15 mouse cellular contexts compared by ENCODE assay signal in the genomic region with DNA sequence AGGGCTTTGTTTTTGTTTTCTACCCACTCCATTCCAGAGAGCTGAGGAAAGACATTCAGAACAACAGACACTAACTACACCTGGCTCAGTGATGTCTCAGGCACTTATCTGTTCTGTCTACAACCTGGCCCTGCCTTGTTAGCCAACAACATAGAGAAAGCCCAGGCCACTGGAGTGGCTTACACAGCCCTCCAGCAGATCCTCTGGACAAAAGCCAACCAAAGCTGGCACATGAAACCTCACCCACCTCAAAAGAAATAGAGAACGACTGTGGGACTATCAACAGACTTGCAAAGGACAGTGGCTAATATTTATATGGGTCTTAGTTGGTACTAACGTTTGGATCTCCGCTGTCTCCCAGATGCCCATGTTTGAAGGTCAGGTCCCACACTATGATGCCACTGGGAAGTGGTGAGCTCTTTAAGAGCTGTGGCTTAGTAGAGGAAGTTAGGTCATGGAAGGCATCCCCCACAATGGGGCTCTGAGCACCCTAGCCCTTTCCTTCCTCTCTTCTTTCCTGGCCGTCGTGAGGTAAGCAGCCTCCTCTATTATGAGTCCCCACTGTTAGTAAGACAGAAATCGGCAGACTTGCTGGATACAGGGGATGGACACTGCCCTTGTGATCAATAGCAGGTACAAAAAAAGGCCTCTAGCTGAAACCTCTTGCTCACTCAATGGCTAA. TPM values are rescaled to one million over a fixed set of nuclear protein-coding genes. Genes with fewer than 3 reads are reported as not detected.
DNase-seq lines count a peak whose midpoint lies in the region; ATAC-seq lines count a peak whose summit lies in the region.
"Had no signal": no experiment of that assay in that cellular context is flagged by ENCODE, and none has a peak within 500 bp of the region (broad histone marks: within the 10 kb centered on the region; RNA-seq: fewer than 3 reads in every experiment).

No protein-coding gene starts in this region.

- intact Hi-C loops in left cerebral cortex, postnatal 4 days (cut with DNase I), result no loop called here
- intact Hi-C loops in left cerebral cortex, postnatal 25 days (cut with DNase I), result no loop called here

- peak; percentile 22 for DNase-seq in adrenal gland, postnatal 14 days
- DNase-seq in adrenal gland, adult 8-10 months, result no peak
- peak; percentile 35 for DNase-seq in left cerebral cortex, postnatal 4 days
- no peak for DNase-seq in left cerebral cortex, postnatal 25 days (ENCODE audit: low spot score in 2 of 2)
- DNase-seq in MEL-GATA-1-ER (ENCODE audit: extremely low read depth, low read depth), result peak; percentile 84
- DNase-seq in urinary bladder, postnatal 10 days (ENCODE audit: low spot score), result no peak
- DNase-seq: kidney, postnatal 10 days had no signal

- peaks cover 100% of the 10 kb centered on the region for H3K4me1 ChIP-seq in megakaryocyte, embryonic 14.5 days

- ATAC-seq in erythroblast, adult 5-6 weeks (replicated peaks; ENCODE audit: low FRiP score, poor library complexity, severe bottlenecking), result no peak
- ATAC-seq: activated CD4-positive, CD25-positive, alpha-beta regulatory T cell, adult 4 months; forebrain, embryonic 15.5 days had no signal

- peaks cover 32% of the 10 kb centered on the region for H3K36me3 ChIP-seq in megakaryocyte, embryonic 14.5 days (replicated peaks; ENCODE audit: low read length)
- H3K36me3 ChIP-seq: embryonic facial prominence, embryonic 15.5 days; forebrain, embryonic 15.5 days; limb, embryonic 10.5 days; liver, embryonic 15.5 days had no signal

- peak overlapping the region; percentile 82 for H3K4me3 ChIP-seq in megakaryocyte, embryonic 14.5 days (replicated peaks)
- H3K4me3 ChIP-seq: embryonic facial prominence, embryonic 15.5 days; forebrain, embryonic 15.5 days; limb, embryonic 10.5 days; liver, embryonic 15.5 days; myocyte had no signal

- H3K9me3 ChIP-seq in megakaryocyte, embryonic 14.5 days, result no peaks in the 10 kb centered on the region
- H3K9me3 ChIP-seq: embryonic facial prominence, embryonic 15.5 days; forebrain, embryonic 15.5 days; limb, embryonic 10.5 days; liver, embryonic 15.5 days had no signal

- no peaks in the 10 kb centered on the region for H3K27me3 ChIP-seq in megakaryocyte, embryonic 14.5 days (replicated peaks)
- H3K27me3 ChIP-seq: embryonic facial prominence, embryonic 15.5 days; forebrain, embryonic 15.5 days had no signal

RNA-seq across cellular contexts. Expression of gene Sgms1, which starts 10.1 kb away (rescaled TPM):
- total RNA-seq in adrenal gland, postnatal 14 days (2021), result 62.6 and 75.9 TPM in 2 replicates
- 100 to 1,000 TPM in 2 of 4 experiments, 10 to 100 TPM in 2; 96.1 to 103 (median 101) TPM for total RNA-seq in adrenal gland, adult 8-10 months (2022)
- total RNA-seq in left cerebral cortex, postnatal 4 days (2021), result 10 to 100 TPM; 23.4 to 27.2 TPM
- 10 to 100 TPM; 44.2 to 53.5 TPM for total RNA-seq in left cerebral cortex, postnatal 25 days (2021)
- 6.8 and 10.8 TPM in 2 replicates for polyA plus RNA-seq in megakaryocyte, embryonic 14.5 days (2012; ENCODE audit: insufficient read depth, low replicate concordance)
- total RNA-seq in erythroblast, adult 5-6 weeks (2015; ENCODE audit: low replicate concordance), result 84.4 and 110 TPM in 2 replicates
- total RNA-seq in erythroblast, adult 5-6 weeks (2017; ENCODE audit: low replicate concordance), result 109 and 112 TPM in 2 replicates

Comparison
In these comparisons a context has a peak if more than half of its experiments do, and no peak if none do; other contexts are left out.
1. DNase-seq: peak in adrenal gland, postnatal 14 days (single experiment), left cerebral cortex, postnatal 4 days (single experiment) and MEL-GATA-1-ER (single experiment); none in adrenal gland, adult 8-10 months (single experiment), left cerebral cortex, postnatal 25 days (0 of 2) and urinary bladder, postnatal 10 days (single experiment).